Mouse (Mus musculus): Measurements from ENCODE around the gene Olfr1396.
"Not testable (repeated sequence)": the region's sequence is repeated elsewhere in the genome, so short reads cannot be mapped to it uniquely, and the experiment has no call there.

Olfr1396 gene

GRCm38 (mm10) chr11:49091171-49091570 is 23.5 kb downstream of the Olfr1396 start:
- in situ Hi-C loops (cut with MboI, MseI) = no loop called here

GRCm38 (mm10) chr11:49090551-49090950 is 24.1 kb downstream of the Olfr1396 start:
- in situ Hi-C loops (cut with MboI, MseI) = no loop called here

- in situ Hi-C loops (cut with MboI, MseI) = loop anchor here (10.0 kb wide), 1 partner anchor 115 kb away; the partner anchor contains the start of genes 9930111J21Rik1 and Olfr56
These were observed 24.8 kb downstream of the Olfr1396 start for GRCm38 (mm10) chr11:49089735-49090507.

GRCm38 (mm10) chr11:49088990-49089652 is 25.6 kb downstream of the Olfr1396 start:
- in situ Hi-C loops (cut with MboI, MseI) = loop anchor here (10.0 kb wide), 1 partner anchor 114 kb away; the partner anchor contains the start of genes 9930111J21Rik1 and Olfr56

GRCm38 (mm10) chr11:49087830-49088616 is 26.7 kb downstream of the Olfr1396 start:
- in situ Hi-C loops (cut with MboI, MseI) = loop anchor here (10.0 kb wide), 1 partner anchor 113 kb away; the partner anchor contains the start of genes 9930111J21Rik1 and Olfr56

GRCm38 (mm10) chr11:49086858-49087361 is 27.8 kb downstream of the Olfr1396 start:
- in situ Hi-C loops (cut with MboI, MseI) = loop anchor here (10.0 kb wide), 1 partner anchor 112 kb away; the partner anchor contains the start of genes 9930111J21Rik1 and Olfr56

GRCm38 (mm10) chr11:49084875-49085274 is 29.8 kb downstream of the Olfr1396 start:
- in situ Hi-C loops (cut with MboI, MseI) = loop anchor here (10.0 kb wide), 1 partner anchor 110 kb away; the partner anchor contains the start of genes 9930111J21Rik1 and Olfr56

GRCm38 (mm10) chr11:49084385-49084784 is 30.3 kb downstream of the Olfr1396 start:
- in situ Hi-C loops (cut with MboI, MseI) = loop anchor here (10.0 kb wide), 1 partner anchor 110 kb away; the partner anchor contains the start of genes 9930111J21Rik1 and Olfr56

GRCm38 (mm10) chr11:49083808-49084207 is 30.9 kb downstream of the Olfr1396 start:
- in situ Hi-C loops (cut with MboI, MseI) = loop anchor here (10.0 kb wide), 1 partner anchor 109 kb away; the partner anchor contains the start of genes 9930111J21Rik1 and Olfr56

- in situ Hi-C loops (cut with MboI, MseI) = loop anchor here (10.0 kb wide), 1 partner anchor 108 kb away; the partner anchor contains the start of genes 9930111J21Rik1 and Olfr56
These were observed 31.5 kb downstream of the Olfr1396 start for GRCm38 (mm10) chr11:49083146-49083545.

- in situ Hi-C loops (cut with MboI, MseI) = loop anchor here (10.0 kb wide), 1 partner anchor 107 kb away; the partner anchor contains the start of genes 9930111J21Rik1 and Olfr56
These were observed 32.8 kb downstream of the Olfr1396 start for GRCm38 (mm10) chr11:49081886-49082285.

- in situ Hi-C loops (cut with MboI, MseI) = loop anchor here (10.0 kb wide), 1 partner anchor 107 kb away; the partner anchor contains the start of genes 9930111J21Rik1 and Olfr56
These were observed 33.3 kb downstream of the Olfr1396 start for GRCm38 (mm10) chr11:49081356-49081755.

GRCm38 (mm10) chr11:49080636-49081035 is 34.0 kb downstream of the Olfr1396 start:
- in situ Hi-C loops (cut with MboI, MseI) = loop anchor here (10.0 kb wide), 1 partner anchor 106 kb away; the partner anchor contains the start of genes 9930111J21Rik1 and Olfr56

- in situ Hi-C loops (cut with MboI, MseI) = no loop called here
These were observed 36.0 kb downstream of the Olfr1396 start for GRCm38 (mm10) chr11:49078719-49079118.

- in situ Hi-C loops (cut with MboI, MseI) = no loop called here
These were observed 37.7 kb downstream of the Olfr1396 start for GRCm38 (mm10) chr11:49077012-49077411.

GRCm38 (mm10) chr11:49076001-49076757 is 38.5 kb downstream of the Olfr1396 start, which contains the start of gene Ifi47:
Ifi47 (plus strand) TSS chr11:49076587.
- in situ Hi-C loops (cut with MboI, MseI) = not testable (repeated sequence)

GRCm38 (mm10) chr11:49068358-49068757 is 46.3 kb downstream of the Olfr1396 start:
- in situ Hi-C loops (cut with MboI, MseI) = no loop called here

GRCm38 (mm10) chr11:49063713-49064469 is 50.8 kb downstream of the Olfr1396 start, which contains the start of gene Tgtp2:
Tgtp2 (minus strand) TSS chr11:49064206.
- in situ Hi-C loops (cut with MboI, MseI) = loop anchor here (5.0 kb wide), 1 partner anchor 72 kb away; the partner anchor contains the start of genes Gm12185 and Tgtp1

- in situ Hi-C loops (cut with MboI, MseI) = loop anchor here (5.0 kb wide), 1 partner anchor 70 kb away; the partner anchor contains the start of genes Gm12185 and Tgtp1
These were observed 52.8 kb downstream of the Olfr1396 start for GRCm38 (mm10) chr11:49061865-49062264.
